Mouse (Mus musculus) hindbrain, embryonic 15.5 days (tissue): Measurements from ENCODE around the gene Spns2. TPM values are rescaled to one million over a fixed set of nuclear protein-coding genes. Genes with fewer than 3 reads are reported as not detected.
A peak's percentile ranks its signal among the peaks of the same experiment; 100 is the strongest.

ENCODE experiments used
- ATAC-seq: fragments of 200-750 bp; cut with Nextera tagmentation; 2 replicates; pipeline ENCODE4 v1.8.0; 2017; ENCODE audit warnings: low read depth, moderate number of reproducible peaks, moderate TSS enrichment; ENCODE audit not compliant: low FRiP score
- H3K27ac ChIP-seq: fragments of 300-500 bp; sonication (generic); replicated peaks from 2 replicates; pipeline ENCODE4 v1.5.1; 2015; ENCODE audit warnings: mild to moderate bottlenecking, inconsistent platforms
- H3K27me3 ChIP-seq: fragments of 300-500 bp; sonication (generic); 2 replicates; pipeline ENCODE4 v1.6.1; 2015; ENCODE audit warnings: control low read depth, inconsistent platforms
- H3K36me3 ChIP-seq: fragments of 300-500 bp; sonication (generic); 2 replicates; pipeline ENCODE4 v1.6.1; 2015; ENCODE audit warnings: control low read depth, inconsistent platforms
- H3K4me1 ChIP-seq: fragments of 300-500 bp; sonication (generic); replicated peaks from 2 replicates; pipeline ENCODE4 v1.6.1; 2015; ENCODE audit warnings: control low read depth, inconsistent platforms
- H3K4me2 ChIP-seq: fragments of 300-500 bp; sonication (generic); 2 replicates; pipeline ENCODE4 v1.6.1; 2015; ENCODE audit warnings: moderate library complexity, mild to moderate bottlenecking, inconsistent platforms
- H3K4me3 ChIP-seq: fragments of 300-500 bp; sonication (generic); 2 replicates; pipeline ENCODE4 v1.5.1; 2015; ENCODE audit warnings: mild to moderate bottlenecking, inconsistent platforms
- H3K9ac ChIP-seq: fragments of 300-500 bp; sonication (generic); 2 replicates; pipeline ENCODE4 v1.6.1; 2015; ENCODE audit warnings: inconsistent platforms
- H3K9me3 ChIP-seq: fragments of 300-500 bp; sonication (generic); 2 replicates; pipeline ENCODE4 v1.6.1; 2016; ENCODE audit warnings: control low read depth, inconsistent platforms
- WGBS: fragments of 180-500 bp; shearing (Covaris S2); methylation state at CpG from one replicate; pipeline ENCODE4 v1.1.7; 2015; 5-methylcytosine and 5-hydroxymethylcytosine counted together
- polyA plus RNA-seq: library from polyadenylated mRNA; unstranded; fragments of >200 nt; fragmentation: Nextera tagmentation; extraction: Ambion mirVana; gene quantifications from 2 replicates; pipeline ENCODE4 v1.2.1, GENCODE M21; 2015

Spns2 gene
- polyA plus RNA-seq, 1 experiment from 2014 or later, result 11.4 TPM

DNA sequence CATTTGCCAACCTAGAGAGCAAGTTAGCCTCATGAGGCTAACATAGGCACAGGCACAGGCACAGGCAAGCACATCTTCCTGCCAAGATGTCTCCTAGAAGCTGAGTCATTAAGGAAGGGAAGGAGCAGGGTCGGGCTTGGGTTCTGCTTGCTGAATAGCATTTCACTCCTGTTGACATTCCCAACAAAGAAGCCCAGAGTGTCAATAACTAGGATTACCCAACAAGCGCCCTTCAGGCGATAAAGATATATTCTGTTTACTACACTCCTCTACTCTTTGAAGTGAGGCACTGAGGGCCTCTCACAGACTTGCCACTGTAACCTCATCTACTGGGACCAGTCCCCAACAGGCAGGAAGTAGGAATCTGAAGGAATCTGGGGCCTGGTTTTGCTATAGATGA is 6.4 kb upstream of the Spns2 start:
- no peak for ATAC-seq
- Histone ChIP-seq H3K27ac (no peak overlapping the region), H3K4me3 (no peak overlapping the region), H3K9ac (no peak overlapping the region), H3K4me1 (peaks cover 12% of the 10 kb centered on the region), H3K4me2 (no peak overlapping the region), H3K9me3 (no peaks in the 10 kb centered on the region), H3K27me3 (no peaks in the 10 kb centered on the region), H3K36me3 (no peaks in the 10 kb centered on the region)
- 76% methylated on average over 3 of the region's 3 CpGs for WGBS

DNA sequence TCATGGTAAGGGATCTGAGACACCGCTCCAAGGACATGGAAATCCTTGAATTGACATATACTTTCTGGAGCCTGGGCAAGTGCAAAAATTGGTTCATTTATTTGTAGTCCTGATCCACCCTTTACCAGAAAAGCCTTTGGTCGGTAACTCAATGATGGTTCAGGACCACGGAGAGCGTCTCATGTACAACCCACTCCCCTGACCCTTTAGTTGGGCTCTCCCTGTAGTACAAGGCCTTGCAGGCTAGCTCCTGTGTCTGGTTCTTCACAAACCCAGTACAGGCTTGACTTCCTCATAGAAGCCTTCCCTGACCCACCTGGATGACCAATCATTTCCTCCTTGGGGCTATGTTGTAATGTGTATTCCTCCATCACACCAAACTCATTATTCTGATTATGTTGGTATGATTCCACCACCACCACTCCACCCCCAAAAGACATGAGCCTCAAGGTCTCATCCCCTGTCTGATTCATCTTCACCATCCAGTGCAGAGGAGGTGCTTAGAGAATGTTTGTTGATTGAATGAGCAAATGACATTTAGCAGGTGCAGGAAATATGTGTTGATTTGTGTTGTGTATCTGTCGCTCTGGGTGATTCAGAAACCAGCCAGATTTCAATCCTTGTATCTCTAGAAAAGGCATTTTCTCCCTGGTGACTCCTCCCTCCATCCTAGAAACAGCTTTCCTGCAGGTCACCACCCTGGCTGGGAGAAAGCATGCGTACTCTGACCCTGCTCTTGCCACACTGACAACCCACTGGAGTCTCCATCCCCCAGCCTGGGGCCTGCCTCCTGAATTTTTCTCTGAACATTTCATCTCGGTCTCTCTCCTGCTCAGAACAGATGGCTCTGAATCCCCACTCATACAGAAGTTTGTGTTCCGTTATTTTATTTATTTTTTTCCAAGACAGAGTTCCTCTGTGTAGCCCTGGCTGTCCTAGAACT is 4.6 kb upstream of the Spns2 start:
- no peaks in the 10 kb centered on the region for H3K36me3 ChIP-seq
- 60% methylated on average over 8 of the region's 8 CpGs for WGBS
- no peak for ATAC-seq

DNA sequence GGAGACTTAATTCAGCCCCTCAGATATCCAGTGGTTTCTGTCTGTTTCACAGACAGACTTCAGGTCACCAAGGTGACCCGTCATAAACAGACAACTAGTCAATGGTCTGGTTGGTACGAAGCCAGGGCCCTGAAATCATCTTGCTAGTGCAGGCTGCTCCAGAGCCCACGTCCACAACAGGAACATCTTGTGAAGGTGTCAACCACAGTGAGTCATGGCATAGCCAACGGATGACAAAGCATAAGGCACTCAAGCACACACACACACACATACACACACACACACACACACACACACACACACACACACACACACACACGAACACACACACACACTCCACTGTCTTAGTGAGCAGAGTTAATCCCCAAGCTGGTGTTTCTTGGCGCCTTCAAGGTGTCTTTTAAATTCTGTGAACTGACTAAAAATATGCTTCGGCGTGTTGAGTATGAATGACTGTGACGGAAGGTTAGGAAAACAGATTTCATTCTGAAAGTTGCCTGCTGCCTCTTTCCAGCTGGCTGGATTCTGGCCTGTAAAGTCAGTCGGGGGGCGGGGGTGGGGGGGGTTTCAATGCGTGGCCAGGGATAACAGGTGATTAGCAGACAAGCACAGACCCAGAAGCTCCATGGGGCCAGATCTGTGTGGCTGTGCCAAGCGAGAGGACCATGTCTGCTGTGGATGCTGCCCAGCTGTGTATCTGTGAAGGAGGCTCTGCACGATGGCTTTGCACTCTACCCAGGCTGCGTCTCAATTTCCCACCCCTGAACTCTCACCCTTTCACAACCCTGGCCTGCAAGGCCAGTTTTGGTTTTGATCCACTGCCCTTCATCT is 1.6 kb upstream of the Spns2 start:
- WGBS, result 66% methylated on average over 15 of the region's 15 CpGs
- H3K36me3 ChIP-seq, result no peaks in the 10 kb centered on the region
- no peak for ATAC-seq
- H3K27me3 ChIP-seq, result no peaks in the 10 kb centered on the region
- no peaks in the 10 kb centered on the region for H3K9me3 ChIP-seq
- no peak overlapping the region for H3K4me2 ChIP-seq
- no peak overlapping the region for H3K27ac ChIP-seq
- no peak overlapping the region for H3K4me3 ChIP-seq
- no peak overlapping the region for H3K9ac ChIP-seq
- peaks cover 32% of the 10 kb centered on the region for H3K4me1 ChIP-seq

More for the DNA sequence above, 4.6 kb upstream of the Spns2 start:
- Histone ChIP-seq H3K27ac (no peak overlapping the region), H3K4me1 (peaks cover 19% of the 10 kb centered on the region), H3K4me3 (no peak overlapping the region), H3K9ac (no peak overlapping the region), H3K4me2 (no peak overlapping the region), H3K27me3 (no peaks in the 10 kb centered on the region), H3K9me3 (no peaks in the 10 kb centered on the region)

GRCm38 (mm10) chr11:72489397-72489796 is 307 bp downstream of the Spns2 start:
- under 1% methylated on average over 31 of the region's 42 CpGs for WGBS
- H3K4me1 ChIP-seq, result peaks cover 50% of the 10 kb centered on the region
- H3K4me3 ChIP-seq, result peak overlapping the region; percentile 86
- no peaks in the 10 kb centered on the region for H3K9me3 ChIP-seq
- ATAC-seq, result no peak; the same call in 1 of the 2 replicates
- peak overlapping the region; percentile 57 for H3K4me2 ChIP-seq
- no peaks in the 10 kb centered on the region for H3K36me3 ChIP-seq
- peak overlapping the region; percentile 77 for H3K9ac ChIP-seq
- H3K27me3 ChIP-seq, result no peaks in the 10 kb centered on the region
- H3K27ac ChIP-seq, result peak overlapping the region; percentile 89

DNA sequence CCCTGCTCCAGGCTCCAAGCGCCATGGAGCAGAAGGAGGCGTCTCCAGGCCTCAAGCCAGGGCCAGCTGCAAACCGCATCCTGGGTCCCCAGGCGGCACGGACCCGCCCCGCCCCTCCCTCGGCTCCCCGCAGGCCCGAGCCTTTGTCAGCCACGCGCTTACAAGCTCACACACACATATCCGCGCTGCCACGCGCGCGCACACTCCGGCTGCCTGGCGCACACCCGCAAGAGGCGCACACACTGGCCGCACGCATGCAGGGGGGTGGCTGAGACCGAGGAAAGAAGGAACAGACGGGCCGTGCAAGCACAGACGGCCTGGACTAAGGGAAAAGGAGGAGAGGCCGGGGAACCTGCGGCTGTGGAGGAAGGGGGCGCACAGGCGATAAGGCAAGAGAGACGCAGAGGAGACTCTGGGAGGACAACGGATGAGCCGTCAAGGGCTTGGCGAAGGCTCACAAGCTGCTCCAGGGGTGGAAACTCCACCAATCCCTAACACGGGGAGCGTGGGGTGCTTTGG is 892 bp downstream of the Spns2 start:
- H3K4me2 ChIP-seq, result peak overlapping the region; percentile 57
- no peaks in the 10 kb centered on the region for H3K27me3 ChIP-seq
- ATAC-seq, result peak; percentile 77
- under 1% methylated on average over 38 of the region's 38 CpGs for WGBS
- peak overlapping the region; percentile 89 for H3K27ac ChIP-seq
- peaks cover 50% of the 10 kb centered on the region for H3K4me1 ChIP-seq
- no peaks in the 10 kb centered on the region for H3K9me3 ChIP-seq
- H3K36me3 ChIP-seq, result no peaks in the 10 kb centered on the region
- H3K4me3 ChIP-seq, result peak overlapping the region; percentile 86
- H3K9ac ChIP-seq, result peak overlapping the region; percentile 77

DNA sequence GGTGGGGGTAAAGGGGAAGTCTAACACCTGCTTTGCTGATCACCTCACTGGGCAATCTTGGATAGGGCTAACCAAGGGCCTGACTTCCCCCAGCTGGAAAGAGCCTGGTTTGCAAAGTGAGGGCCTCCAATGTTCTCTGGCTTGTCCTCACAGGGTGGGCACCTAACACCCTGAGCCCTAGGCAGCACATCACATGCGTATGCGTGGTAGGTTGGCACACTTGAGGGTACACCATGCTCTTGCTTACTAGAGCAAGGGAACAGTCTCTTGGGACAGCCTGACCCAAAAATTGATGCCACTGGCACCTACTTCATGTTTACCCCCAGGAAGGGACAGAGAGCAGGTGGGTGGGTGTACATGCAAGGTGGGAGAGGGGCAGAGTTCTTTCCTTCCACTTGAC is 2.0 kb downstream of the Spns2 start:
- no peaks in the 10 kb centered on the region for H3K27me3 ChIP-seq
- H3K4me3 ChIP-seq, result peak overlapping the region; percentile 86
- no peak for ATAC-seq
- peak overlapping the region; percentile 57 for H3K4me2 ChIP-seq
- peak overlapping the region; percentile 89 for H3K27ac ChIP-seq
- H3K4me1 ChIP-seq, result peaks cover 50% of the 10 kb centered on the region
- 87% methylated on average over 2 of the region's 2 CpGs for WGBS
- no peaks in the 10 kb centered on the region for H3K36me3 ChIP-seq
- H3K9ac ChIP-seq, result peak overlapping the region; percentile 77
- H3K9me3 ChIP-seq, result no peaks in the 10 kb centered on the region

GRCm38 (mm10) chr11:72487171-72487570 is 2.5 kb downstream of the Spns2 start:
- ATAC-seq, result no peak
- peak overlapping the region; percentile 57 for H3K4me2 ChIP-seq
- 0 out of 2 replicates have a peak overlapping the region, but pooled peaks have one; percentile 77 for H3K9ac ChIP-seq
- no peaks in the 10 kb centered on the region for H3K9me3 ChIP-seq
- no peak overlapping the region; the same call in 1 of the 2 replicates for H3K4me3 ChIP-seq
- peaks cover 50% of the 10 kb centered on the region for H3K4me1 ChIP-seq
- no peaks in the 10 kb centered on the region for H3K36me3 ChIP-seq
- H3K27ac ChIP-seq, result no peak overlapping the region
- 52% methylated on average over 5 of the region's 5 CpGs for WGBS
- no peaks in the 10 kb centered on the region for H3K27me3 ChIP-seq

DNA sequence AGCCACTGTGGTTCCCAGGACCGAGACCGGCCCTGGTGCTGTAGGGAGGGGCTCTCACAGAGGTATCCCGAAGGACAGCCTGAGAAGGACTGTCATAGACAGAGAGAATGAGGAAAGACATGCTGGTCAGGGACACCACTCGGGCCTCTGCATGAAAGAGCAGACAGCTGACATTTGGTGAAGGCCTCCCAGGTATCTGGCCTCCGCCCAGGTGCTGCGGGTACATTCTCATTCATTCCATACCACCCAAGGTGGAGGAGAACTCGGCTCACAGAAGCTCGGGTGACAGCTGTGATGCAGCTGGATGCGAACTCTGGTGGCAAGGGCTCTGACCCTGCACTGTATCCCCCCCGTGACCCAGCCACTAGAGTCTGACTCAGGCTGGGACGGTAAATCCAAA is 3.7 kb downstream of the Spns2 start:
- Histone ChIP-seq H3K36me3 (no peaks in the 10 kb centered on the region), H3K27ac (no peak overlapping the region), H3K9me3 (no peaks in the 10 kb centered on the region), H3K4me2 (0 out of 2 replicates have a peak overlapping the region, but pooled peaks have one; percentile 3), H3K9ac (0 out of 2 replicates have a peak overlapping the region, but pooled peaks have one; percentile 1), H3K27me3 (no peaks in the 10 kb centered on the region), H3K4me1 (peaks cover 50% of the 10 kb centered on the region), H3K4me3 (no peak overlapping the region)
- ATAC-seq, result no peak
- WGBS, result 72% methylated on average over 11 of the region's 11 CpGs

- WGBS, result 29% methylated on average over 5 of the region's 5 CpGs
- ATAC-seq, result no peak
- no peaks in the 10 kb centered on the region for H3K9me3 ChIP-seq
- H3K27me3 ChIP-seq, result no peaks in the 10 kb centered on the region
- H3K27ac ChIP-seq, result peak overlapping the region; percentile 30; the same call in 1 of the 2 replicates
- H3K4me3 ChIP-seq, result no peak overlapping the region
- H3K4me2 ChIP-seq, result 0 out of 2 replicates have a peak overlapping the region, but pooled peaks have one; percentile 3
- H3K4me1 ChIP-seq, result peaks cover 46% of the 10 kb centered on the region
- 0 out of 2 replicates have a peak overlapping the region, but pooled peaks have one; percentile 1 for H3K9ac ChIP-seq
- no peaks in the 10 kb centered on the region for H3K36me3 ChIP-seq
Measured at GRCm38 (mm10) chr11:72485157-72485556, 4.5 kb downstream of the Spns2 start.

GRCm38 (mm10) chr11:72484549-72484948 is 5.2 kb downstream of the Spns2 start:
- Histone ChIP-seq H3K9me3 (no peaks in the 10 kb centered on the region), H3K9ac (no peak overlapping the region), H3K4me1 (peaks cover 43% of the 10 kb centered on the region), H3K27me3 (no peaks in the 10 kb centered on the region), H3K4me3 (no peak overlapping the region), H3K36me3 (no peaks in the 10 kb centered on the region), H3K27ac (0 out of 2 replicates have a peak overlapping the region, but pooled peaks have one; percentile 30), H3K4me2 (no peak overlapping the region)
- WGBS, result 81% methylated on average over 6 of the region's 6 CpGs
- ATAC-seq, result no peak

DNA sequence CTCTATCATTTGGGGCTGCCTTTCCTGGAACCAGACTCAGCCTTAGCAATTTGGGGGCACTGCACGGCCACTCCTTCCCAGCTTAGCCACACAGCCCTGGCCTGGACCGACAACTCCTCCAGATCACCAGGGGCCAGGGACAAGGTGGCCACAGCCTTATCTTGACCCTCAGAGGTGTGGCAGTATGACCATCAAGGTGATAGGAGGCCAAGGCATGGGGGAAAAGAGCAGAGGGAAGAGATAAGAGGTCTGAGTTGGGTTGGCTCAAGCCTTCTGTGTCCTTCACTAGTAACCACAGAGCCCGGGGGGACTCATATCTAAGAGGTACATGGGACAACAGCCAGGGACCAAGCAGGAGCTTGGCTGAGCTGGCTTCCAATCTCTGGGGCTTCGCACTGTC is 7.8 kb downstream of the Spns2 start:
- Histone ChIP-seq H3K9me3 (no peaks in the 10 kb centered on the region), H3K4me2 (no peak overlapping the region), H3K36me3 (no peaks in the 10 kb centered on the region), H3K4me1 (peaks cover 39% of the 10 kb centered on the region), H3K9ac (no peak overlapping the region), H3K27ac (no peak overlapping the region), H3K4me3 (no peak overlapping the region), H3K27me3 (no peaks in the 10 kb centered on the region)
- 82% methylated on average over 4 of the region's 4 CpGs for WGBS
- no peak for ATAC-seq
